Mouse (Mus musculus) heart, embryonic 11.5 days (tissue): Measurements from ENCODE around the gene Xpo5. TPM values are rescaled to one million over a fixed set of nuclear protein-coding genes. Genes with fewer than 3 reads are reported as not detected.

Source experiments
- ATAC-seq: fragments of 200-750 bp; cut with Nextera tagmentation; replicated peaks from 2 replicates; pipeline ENCODE4 v1.8.0; 2017; ENCODE audit warnings: moderate library complexity; ENCODE audit not compliant: insufficient number of reproducible peaks, low FRiP score, low TSS enrichment
- H3K27ac ChIP-seq: fragments of 300-500 bp; sonication (generic); 2 replicates; pipeline ENCODE4 v1.5.1; 2014; ENCODE audit warnings: mild to moderate bottlenecking, low read depth, low read length
- H3K27me3 ChIP-seq: fragments of 300-500 bp; sonication (generic); 2 replicates; pipeline ENCODE4 v1.6.1; 2014; ENCODE audit warnings: mild to moderate bottlenecking, low read length, mixed read lengths; ENCODE audit not compliant: control insufficient read depth, insufficient read depth
- H3K36me3 ChIP-seq: fragments of 300-500 bp; sonication (generic); 2 replicates; pipeline ENCODE4 v1.6.1; 2014; ENCODE audit warnings: mild to moderate bottlenecking, low read length, moderate library complexity, mixed read lengths; ENCODE audit not compliant: control insufficient read depth, insufficient read depth
- H3K4me1 ChIP-seq: fragments of 300-500 bp; sonication (generic); 2 replicates; pipeline ENCODE4 v1.6.1; 2014; ENCODE audit warnings: low read length; ENCODE audit not compliant: control insufficient read depth, insufficient read depth
- H3K4me2 ChIP-seq: fragments of 300-500 bp; sonication (generic); 2 replicates; pipeline ENCODE4 v1.6.1; 2014; ENCODE audit warnings: mild to moderate bottlenecking, moderate library complexity
- H3K4me3 ChIP-seq: fragments of 300-500 bp; sonication (generic); 2 replicates; pipeline ENCODE4 v1.5.1; 2014; ENCODE audit warnings: low read depth, low read length
- H3K9ac ChIP-seq: fragments of 300-500 bp; sonication (generic); 2 replicates; pipeline ENCODE4 v1.6.1; 2014; ENCODE audit warnings: mild to moderate bottlenecking, low read depth, low read length, moderate library complexity
- H3K9me3 ChIP-seq: fragments of 300-500 bp; sonication (generic); replicated peaks from 2 replicates; pipeline ENCODE4 v1.6.1; 2016; ENCODE audit warnings: low read length; ENCODE audit not compliant: control insufficient read depth
- WGBS: fragments of 180-500 bp; shearing (Covaris S2); extraction: QIAGEN DNeasy Blood & Tissue Kit; methylation state at CpG from one replicate; pipeline ENCODE4 v1.1.7; 2014; ENCODE audit not compliant: insufficient replicate concordance; 5-methylcytosine and 5-hydroxymethylcytosine counted together
- polyA plus RNA-seq: library from polyadenylated mRNA; unstranded; fragments of >200 nt; fragmentation: Nextera tagmentation; extraction: Ambion mirVana; gene quantifications from 2 replicates; pipeline ENCODE4 v1.2.1, GENCODE M21; 2014

The Xpo5 gene
- polyA plus RNA-seq, 1 experiment from 2014 or later: 32.3 TPM

DNA sequence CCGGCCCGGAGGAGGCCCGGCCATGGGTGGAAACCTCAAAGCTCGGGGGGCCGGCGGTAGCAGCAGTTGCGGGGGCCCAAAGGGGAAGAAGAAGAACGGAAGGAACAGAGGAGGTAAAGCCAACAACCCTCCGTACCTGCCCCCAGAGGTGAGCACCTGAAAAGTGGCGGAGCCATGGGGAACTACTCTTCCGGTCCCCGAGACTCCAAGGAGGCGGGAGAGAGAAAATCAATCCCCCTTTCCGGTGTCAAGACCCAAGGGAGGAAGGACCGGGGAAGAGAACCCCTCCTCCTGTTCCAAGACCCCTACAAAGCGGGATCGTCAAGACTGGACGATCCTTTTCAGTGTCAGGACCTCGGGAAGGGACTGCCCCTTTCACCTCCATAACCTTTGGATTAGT, 41.4 kb upstream of the Xpo5 start:
- Histone ChIP-seq H3K9me3 (no peaks in the 10 kb centered on the region), H3K4me1 (peaks cover 24% of the 10 kb centered on the region), H3K9ac (peak overlapping the region; percentile 87), H3K36me3 (peaks cover 20% of the 10 kb centered on the region), H3K4me3 (peak overlapping the region; percentile 63), H3K27ac (peak overlapping the region; percentile 67), H3K4me2 (peak overlapping the region; percentile 80), H3K27me3 (no peaks in the 10 kb centered on the region)
- ATAC-seq: no peak
- under 1% methylated on average over 18 of the region's 19 CpGs for WGBS

DNA sequence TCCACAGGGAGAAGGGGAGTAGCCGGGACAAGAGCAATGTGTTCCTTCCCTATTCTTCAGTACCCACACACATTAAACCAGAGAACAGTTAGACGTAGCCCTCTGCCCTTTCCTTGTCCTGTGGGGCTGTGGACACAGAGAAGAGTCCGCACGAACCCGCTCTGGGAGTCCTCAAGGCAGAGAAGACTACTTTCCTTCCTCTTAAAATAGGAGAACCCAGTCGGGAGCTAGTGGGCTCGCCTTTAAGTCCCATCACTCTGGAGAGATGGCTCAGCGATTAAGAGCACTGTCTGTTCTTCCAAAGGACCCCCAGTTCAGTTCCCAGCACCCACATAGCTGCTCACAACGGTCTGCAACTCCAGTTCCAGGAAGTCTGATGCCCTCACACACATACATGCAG, 40.9 kb upstream of the Xpo5 start:
- ATAC-seq: no peak
- peak overlapping the region; percentile 67; the same call in 1 of the 2 replicates for H3K27ac ChIP-seq

DNA sequence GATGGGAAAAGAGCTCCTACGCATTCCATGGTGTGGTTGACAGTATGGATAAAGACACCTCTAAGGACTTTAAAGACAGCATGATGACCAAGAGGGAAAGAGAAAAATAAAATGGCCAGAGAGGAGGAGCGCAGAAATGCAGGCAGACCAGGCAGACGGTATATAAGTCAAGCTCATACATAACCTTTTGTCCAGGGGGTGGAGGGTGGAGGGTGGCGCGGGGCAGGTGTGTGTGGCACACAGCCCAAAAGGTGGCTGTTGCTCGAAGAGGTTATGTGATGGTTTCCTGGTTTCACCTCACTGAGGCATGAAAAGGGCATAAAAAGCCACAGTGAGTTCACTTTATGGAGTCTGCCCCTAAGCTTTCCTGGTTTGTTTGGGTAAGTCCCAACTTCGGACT, 40.0 kb upstream of the Xpo5 start:
- 87% methylated on average over 7 of the region's 7 CpGs for WGBS
- no peaks in the 10 kb centered on the region for H3K27me3 ChIP-seq
- no peak overlapping the region for H3K27ac ChIP-seq
- ATAC-seq: no peak
- H3K4me2 ChIP-seq: peak overlapping the region; percentile 80
- peaks cover 30% of the 10 kb centered on the region for H3K36me3 ChIP-seq
- H3K4me3 ChIP-seq: 0 out of 2 replicates have a peak overlapping the region, but pooled peaks have one; percentile 14
- H3K9me3 ChIP-seq: no peaks in the 10 kb centered on the region
- peaks cover 24% of the 10 kb centered on the region for H3K4me1 ChIP-seq
- H3K9ac ChIP-seq: no peak overlapping the region

More for the DNA sequence above, 40.9 kb upstream of the Xpo5 start:
- WGBS: 47% methylated on average over 9 of the region's 9 CpGs
- Histone ChIP-seq H3K4me1 (peaks cover 24% of the 10 kb centered on the region), H3K4me3 (peak overlapping the region; percentile 63), H3K9me3 (no peaks in the 10 kb centered on the region), H3K9ac (peak overlapping the region; percentile 87), H3K27me3 (no peaks in the 10 kb centered on the region), H3K36me3 (peaks cover 25% of the 10 kb centered on the region), H3K4me2 (peak overlapping the region; percentile 80)

DNA sequence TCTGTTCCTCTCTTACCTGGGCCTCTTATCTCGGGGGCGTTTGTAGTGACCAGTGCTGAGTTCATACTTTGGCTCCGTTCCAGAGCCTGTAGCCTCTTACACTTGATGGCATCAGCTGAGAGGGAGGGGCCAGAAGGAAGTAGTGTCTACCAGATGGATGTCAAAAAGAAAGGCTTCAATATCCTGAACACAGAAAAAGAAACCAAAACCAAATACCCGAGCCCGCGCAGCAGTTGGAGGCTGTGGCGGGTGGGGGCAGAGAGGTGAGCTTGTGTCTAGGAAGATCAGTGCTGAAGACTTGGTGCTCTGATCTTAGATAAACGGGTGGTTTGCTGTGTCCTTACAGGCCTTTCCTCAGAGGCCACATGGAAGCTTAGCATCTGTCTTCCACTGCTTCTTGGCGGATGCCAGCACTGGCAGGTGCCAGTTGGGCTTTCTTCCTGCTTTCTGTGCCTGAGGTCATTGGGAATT, 39.6 kb upstream of the Xpo5 start:
- Histone ChIP-seq H3K36me3 (peaks cover 35% of the 10 kb centered on the region), H3K4me2 (peak overlapping the region; percentile 80), H3K4me1 (peaks cover 25% of the 10 kb centered on the region), H3K27ac (no peak overlapping the region), H3K9ac (no peak overlapping the region), H3K9me3 (no peaks in the 10 kb centered on the region), H3K27me3 (no peaks in the 10 kb centered on the region), H3K4me3 (no peak overlapping the region)
- 69% methylated on average over 9 of the region's 9 CpGs for WGBS
- no peak for ATAC-seq

DNA sequence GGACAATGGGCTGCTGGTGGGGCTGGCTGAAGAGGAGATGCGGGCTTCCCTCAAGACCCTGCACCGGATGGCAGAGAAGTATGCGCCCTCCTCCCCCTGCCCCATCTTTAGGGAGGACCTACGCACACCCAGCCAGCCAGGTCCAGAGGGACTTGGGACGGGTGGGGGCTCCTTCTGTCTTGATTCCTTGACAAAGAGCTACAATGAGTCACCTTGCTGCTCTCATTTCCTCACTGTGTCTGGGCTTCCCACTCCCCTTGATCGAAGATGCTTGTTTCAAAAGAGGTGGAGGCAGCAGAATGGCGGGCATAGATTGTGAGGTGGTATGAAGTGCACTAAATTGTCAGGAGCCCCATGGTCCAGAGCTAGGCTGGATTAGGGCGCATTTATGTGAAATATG, 38.3 kb upstream of the Xpo5 start:
- H3K36me3 ChIP-seq: peaks cover 37% of the 10 kb centered on the region

DNA sequence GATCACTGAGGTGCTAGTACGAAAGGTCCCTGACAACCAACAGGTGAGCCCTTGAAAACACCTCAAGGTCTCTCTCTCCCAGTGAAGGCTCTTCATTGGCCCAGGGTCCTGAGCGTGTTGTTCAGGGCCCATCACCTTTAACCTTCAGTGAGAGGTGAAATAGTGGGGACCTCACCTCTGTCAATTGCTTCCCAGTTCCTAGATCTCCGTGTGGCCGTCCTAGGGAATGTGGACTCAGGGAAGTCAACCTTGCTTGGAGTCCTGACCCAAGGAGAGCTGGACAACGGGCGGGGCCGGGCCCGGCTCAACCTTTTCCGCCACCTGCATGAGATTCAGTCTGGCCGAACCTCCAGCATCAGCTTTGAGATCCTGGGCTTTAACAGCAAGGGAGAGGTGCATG, 37.8 kb upstream of the Xpo5 start:
- ATAC-seq: no peak
- Histone ChIP-seq H3K4me2 (no peak overlapping the region), H3K4me3 (no peak overlapping the region), H3K27me3 (no peaks in the 10 kb centered on the region), H3K36me3 (peaks cover 38% of the 10 kb centered on the region), H3K9me3 (no peaks in the 10 kb centered on the region), H3K27ac (no peak overlapping the region), H3K9ac (no peak overlapping the region), H3K4me1 (peaks cover 24% of the 10 kb centered on the region)
- WGBS: 92% methylated on average over 10 of the region's 10 CpGs

More for the DNA sequence above, 38.3 kb upstream of the Xpo5 start:
- ATAC-seq: no peak
- Histone ChIP-seq H3K4me1 (peaks cover 29% of the 10 kb centered on the region), H3K9ac (no peak overlapping the region), H3K27ac (no peak overlapping the region), H3K27me3 (no peaks in the 10 kb centered on the region), H3K4me3 (no peak overlapping the region), H3K9me3 (no peaks in the 10 kb centered on the region), H3K4me2 (no peak overlapping the region)
- 90% methylated on average over 8 of the region's 8 CpGs for WGBS

DNA sequence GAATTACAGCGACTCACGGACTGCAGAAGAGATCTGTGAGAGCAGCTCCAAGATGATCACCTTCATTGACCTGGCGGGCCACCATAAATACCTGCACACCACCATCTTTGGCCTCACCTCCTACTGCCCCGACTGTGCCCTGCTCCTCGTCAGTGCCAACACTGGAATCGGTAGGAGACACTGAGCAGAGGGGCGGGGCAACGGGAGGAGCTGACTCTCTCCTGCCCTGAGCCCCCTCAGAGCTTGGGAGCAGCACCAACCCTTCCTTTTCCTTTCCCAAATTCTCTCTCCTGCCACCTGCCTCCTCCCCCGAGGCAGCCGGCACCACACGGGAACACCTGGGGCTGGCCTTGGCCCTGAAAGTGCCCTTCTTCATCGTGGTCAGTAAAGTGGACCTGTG, 37.1 kb upstream of the Xpo5 start:
- 86% methylated on average over 12 of the region's 12 CpGs for WGBS
- ATAC-seq: no peak
- Histone ChIP-seq H3K4me3 (no peak overlapping the region), H3K9ac (no peak overlapping the region), H3K36me3 (peaks cover 40% of the 10 kb centered on the region), H3K27ac (no peak overlapping the region), H3K27me3 (no peaks in the 10 kb centered on the region), H3K4me2 (no peak overlapping the region), H3K9me3 (no peaks in the 10 kb centered on the region), H3K4me1 (peaks cover 22% of the 10 kb centered on the region)

DNA sequence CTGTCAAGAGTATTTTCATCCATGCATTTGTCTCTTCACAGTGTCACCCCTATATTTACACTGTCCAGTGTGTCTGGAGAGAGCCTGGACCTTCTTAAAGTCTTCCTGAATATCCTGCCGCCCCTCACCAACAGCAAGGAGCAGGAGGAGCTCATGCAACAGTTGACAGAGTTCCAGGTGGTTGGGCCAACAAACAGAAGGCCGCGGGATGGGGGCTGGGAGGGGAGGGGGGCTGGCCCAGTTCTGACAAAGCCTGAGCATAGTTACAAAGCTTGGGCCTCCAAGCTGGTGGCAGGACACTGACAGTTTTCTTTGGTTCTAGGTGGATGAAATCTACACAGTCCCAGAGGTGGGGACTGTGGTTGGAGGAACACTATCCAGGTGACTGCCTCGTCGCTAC, 36.3 kb upstream of the Xpo5 start:
- 84% methylated on average over 5 of the region's 5 CpGs for WGBS
- H3K36me3 ChIP-seq: peaks cover 44% of the 10 kb centered on the region

DNA sequence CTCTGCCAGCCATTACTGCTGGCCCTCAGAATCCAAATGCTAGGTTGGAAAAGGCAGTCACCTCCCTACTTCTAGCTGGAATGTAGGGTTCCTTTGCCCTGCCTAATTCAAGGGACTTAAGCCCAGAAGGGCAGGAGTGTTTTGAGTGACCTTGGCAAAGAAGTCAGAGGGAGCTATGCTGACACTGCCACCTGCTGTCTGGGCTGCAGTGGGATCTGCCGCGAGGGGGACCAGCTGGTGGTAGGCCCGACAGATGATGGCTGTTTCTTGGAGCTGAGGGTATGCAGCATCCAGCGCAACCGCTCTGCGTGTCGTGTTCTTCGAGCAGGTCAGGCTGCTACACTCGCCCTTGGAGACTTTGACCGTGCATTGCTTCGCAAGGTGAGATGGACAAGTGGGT, 35.6 kb upstream of the Xpo5 start:
- no peaks in the 10 kb centered on the region for H3K9me3 ChIP-seq
- H3K4me1 ChIP-seq: peaks cover 17% of the 10 kb centered on the region
- H3K4me2 ChIP-seq: no peak overlapping the region
- ATAC-seq: no peak
- no peak overlapping the region for H3K9ac ChIP-seq
- no peak overlapping the region for H3K4me3 ChIP-seq
- H3K36me3 ChIP-seq: peaks cover 44% of the 10 kb centered on the region
- 83% methylated on average over 11 of the region's 11 CpGs for WGBS
- no peaks in the 10 kb centered on the region for H3K27me3 ChIP-seq
- H3K27ac ChIP-seq: no peak overlapping the region

More for the DNA sequence above, 36.3 kb upstream of the Xpo5 start:
- Histone ChIP-seq H3K27ac (no peak overlapping the region), H3K4me3 (no peak overlapping the region), H3K4me1 (peaks cover 22% of the 10 kb centered on the region), H3K9ac (no peak overlapping the region), H3K4me2 (no peak overlapping the region), H3K9me3 (no peaks in the 10 kb centered on the region), H3K27me3 (no peaks in the 10 kb centered on the region)
- ATAC-seq: no peak
